Mouse (Mus musculus): ENCODE results near the gene Tcp11.

Tcp11 gene

DNA sequence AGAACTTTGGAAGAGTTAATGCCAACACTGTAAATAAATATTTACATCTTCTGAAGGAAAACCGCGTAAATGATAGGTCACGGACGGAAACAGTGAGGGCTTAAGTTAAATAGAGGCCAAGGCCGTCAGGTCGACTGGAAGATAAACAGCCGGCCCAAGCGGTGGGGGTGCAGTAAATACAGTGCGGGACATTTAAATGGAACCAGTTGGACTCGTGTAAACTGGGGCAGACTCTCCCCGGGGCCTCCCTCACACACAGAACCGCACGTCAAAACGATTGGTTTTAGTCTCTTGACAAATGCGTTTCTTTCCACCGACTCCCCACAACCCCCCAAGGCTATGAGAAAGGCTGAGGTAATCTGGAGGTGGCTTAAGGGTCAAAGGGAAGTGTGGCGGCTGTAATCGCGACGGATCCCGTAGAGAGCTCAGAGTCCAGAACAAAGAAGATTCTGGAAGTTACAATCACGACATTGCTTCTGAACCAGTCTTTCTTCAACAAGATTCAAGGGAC is 4.0 kb upstream of the Tcp11 start:
- no peak for DNase-seq

DNA sequence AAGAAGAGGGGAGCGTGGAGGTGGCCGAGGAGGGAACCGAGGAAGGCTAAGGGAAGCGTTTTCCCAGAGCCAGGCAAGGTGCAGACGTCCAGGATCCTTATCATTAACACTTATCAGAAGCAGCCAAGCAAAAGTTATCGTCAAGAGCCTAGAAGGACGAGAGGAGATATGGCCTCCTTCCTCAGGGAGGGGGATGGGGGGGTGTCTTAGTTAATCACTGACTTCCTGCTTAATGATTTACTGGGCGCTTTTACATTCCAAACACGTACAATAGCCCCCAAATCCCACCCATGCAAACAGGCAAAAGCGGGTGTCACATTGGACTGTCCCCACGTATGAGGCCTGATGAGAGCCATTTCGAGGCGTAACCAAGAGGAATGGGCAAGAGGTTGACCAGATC is 2.4 kb upstream of the Tcp11 start:
- DNase-seq: no peak

DNA sequence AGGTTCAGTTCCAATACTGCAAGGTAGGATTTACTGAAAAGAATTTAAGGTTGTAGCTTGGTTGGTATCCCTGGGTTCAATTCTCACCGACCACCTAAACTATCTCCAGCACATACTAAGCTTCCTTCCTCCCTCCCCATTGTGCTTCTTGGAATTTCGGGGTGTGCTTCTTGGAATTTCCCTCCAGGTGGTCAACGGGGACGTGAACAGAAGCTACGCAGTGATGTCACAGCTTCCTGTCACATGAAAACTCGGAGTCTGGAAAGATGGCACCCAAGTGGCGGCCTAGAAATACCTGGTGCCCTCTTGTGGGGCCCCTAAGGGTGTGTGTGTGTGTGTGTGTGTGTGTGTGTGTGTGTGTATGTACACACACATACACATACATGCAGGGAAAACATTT is 1.4 kb upstream of the Tcp11 start:
- DNase-seq: no peak

DNA sequence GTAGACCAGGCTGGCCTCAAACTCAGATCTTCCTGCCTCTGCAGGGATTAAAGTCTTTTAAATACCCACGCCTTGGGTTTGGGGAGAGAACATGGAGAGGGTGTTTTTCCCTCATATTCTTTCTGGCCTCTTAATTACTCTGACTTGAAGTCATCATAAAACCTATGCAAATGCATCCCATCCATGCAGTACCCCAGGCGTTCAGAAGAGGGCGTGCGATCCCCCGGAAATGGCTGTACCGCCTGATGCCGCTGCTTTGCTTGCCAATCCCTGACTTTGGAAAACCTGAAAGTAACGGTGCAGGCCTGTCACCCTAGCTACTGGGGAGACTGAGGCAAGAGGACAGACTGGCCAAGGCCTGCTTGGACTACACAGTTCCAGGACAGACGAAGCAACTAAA is 946 bp upstream of the Tcp11 start:
- peak; percentile 66 for DNase-seq

DNA sequence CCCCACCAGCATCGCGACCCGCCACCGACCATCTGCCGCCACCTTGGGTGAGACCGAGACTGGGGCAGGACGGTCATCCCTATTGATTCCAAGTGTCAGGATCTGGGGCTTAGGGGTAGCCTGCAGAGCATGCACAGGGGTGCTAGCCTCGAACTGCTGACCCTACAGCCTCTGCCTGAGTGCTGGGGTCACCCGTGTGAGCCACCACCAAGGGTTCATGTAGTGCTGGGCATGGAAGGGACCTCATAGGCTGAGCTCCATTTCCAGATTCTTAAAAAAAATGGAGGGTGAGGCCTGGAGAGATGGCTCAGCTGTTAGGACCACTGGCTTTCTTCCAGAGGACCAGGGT is 352 bp upstream of the Tcp11 start:
- no peak for DNase-seq

DNA sequence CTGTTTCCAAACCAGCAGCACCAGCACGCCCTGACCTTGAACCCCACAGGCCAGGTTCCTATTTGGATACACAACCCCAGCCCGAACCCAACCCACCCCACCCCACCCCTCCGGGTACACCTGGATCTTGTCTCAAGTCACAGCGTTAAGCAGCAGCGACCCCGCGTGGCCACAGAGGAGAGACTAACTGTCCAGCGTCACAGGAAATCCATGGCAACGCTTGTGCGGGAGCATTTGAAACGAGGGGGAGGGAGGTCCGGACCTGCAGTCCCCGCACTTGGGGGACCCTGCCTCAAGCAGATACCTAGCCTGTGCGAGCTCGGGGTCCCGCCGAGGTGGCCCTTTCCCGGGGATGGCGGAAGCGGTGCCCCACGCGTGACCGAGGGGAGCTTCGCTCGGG is 821 bp downstream of the Tcp11 start:
- peak; percentile 98 for DNase-seq

DNA sequence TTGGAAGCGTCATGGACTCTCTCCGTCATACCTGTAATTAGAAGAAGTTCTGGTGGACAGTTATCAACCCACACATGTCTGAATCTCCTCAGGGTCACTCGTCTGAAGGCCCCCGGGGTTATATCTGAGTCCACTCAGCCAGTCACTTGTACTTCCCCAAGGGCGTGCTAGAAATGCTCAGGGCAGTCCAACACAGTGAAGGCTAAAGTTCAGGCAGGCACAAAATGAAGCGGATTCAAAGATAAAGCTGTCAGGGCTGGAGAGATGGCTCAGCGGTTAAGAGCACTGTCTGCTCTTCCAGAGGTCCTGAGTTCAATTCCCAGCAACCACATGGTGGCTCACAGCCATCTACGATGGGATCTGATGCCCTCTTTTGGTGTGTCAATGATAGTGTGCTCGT is 2.4 kb downstream of the Tcp11 start:
- DNase-seq: no peak

DNA sequence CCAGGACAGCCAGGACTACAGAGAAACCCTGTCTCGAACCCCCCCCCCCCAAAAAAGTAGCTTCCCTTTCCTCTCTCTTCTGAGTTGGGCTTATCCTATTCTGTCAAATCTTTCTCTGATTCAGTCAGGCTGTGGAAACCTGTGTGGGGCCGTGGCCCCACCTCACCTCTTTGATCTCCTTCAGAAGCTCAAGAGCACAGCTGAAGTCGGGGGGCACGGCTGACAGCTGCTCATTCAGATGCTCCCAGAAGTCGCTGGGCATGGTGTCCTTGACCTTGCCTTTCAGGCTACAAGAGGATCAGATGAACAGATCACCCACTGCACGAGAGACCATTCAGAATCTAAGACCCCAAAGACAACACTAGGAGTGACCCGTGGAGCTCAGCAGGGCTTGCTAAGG is 6.0 kb downstream of the Tcp11 start:
- DNase-seq: peak; percentile 70

DNA sequence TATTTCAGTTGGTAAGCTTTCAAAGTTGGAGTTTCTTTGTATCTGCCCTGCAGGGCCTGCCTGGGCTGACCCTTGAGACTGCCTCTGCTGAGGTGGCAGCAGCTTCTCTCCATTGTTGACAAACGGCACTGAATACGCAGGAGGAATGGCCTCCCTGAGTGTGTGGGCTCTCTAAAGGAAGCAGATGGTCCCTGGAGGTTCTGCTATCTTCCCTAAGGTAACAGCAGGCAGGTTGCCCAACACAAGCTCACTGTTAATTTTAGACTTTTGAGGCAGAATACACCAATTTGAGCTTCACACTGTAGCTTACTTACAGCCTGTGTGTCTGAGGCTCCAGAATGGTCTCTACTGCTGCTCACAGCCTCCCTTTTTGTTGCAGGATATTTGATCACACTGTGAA is 7.7 kb downstream of the Tcp11 start:
- DNase-seq: no peak

DNA sequence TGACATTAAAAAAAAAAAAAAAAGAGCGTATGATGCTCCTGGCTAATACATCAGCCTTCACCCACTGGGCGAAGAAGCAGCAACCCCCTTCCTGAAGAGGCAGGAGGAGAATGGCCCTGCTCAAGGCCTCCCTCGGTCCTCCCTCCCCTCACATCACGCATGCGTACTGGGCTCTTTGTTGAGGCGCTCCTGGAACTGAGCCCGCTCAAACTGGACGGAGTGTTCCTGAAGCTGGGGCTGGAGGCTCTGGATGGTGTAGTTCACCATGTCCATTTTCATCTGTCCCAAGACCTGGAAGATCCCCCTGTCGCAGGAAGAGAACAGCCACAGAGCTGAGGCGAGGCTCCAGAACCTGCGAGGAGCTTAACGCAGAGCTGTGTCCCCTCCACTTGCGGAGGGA is 10.2 kb downstream of the Tcp11 start:
- DNase-seq: no peak

DNA sequence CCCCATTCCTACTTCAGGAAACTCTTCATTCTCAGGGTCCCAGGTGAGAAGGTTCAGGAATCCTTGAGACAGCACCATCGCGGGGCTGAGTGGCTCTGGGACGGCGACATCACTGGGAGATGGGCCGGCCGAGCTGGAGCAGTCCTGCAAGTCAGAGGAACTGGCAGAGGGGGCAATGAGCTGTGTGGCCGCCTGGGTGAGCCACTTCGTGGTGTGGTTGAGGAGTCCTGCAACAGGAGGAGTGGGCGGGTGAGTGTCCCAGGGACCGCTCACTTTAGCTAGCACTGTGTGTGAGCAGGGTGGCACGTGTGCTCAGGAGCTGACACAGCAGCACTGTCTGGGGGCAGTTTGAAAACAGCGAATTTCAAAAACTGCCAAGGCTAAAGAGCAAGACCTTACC is 11.0 kb downstream of the Tcp11 start:
- no peak for DNase-seq

DNA sequence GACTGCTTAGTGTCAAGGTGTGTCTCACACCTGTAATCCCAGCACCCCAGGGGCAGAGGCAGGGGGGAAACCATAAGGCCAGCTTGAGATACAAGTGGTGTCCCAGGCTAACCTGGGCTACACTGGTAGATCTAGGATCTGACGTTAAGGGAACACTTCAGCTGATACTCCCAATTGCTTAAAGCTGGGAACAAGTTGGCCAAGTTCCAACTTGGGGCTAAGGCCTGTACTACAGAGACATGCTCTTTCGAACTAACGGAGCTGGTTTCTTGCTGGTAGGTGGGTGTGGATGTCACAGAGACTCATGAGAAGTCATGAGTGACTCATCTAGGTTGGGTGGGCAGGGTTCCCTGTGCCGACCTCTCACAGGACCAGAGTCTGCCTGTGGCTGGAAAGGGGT is 13.1 kb downstream of the Tcp11 start:
- DNase-seq: no peak

DNA sequence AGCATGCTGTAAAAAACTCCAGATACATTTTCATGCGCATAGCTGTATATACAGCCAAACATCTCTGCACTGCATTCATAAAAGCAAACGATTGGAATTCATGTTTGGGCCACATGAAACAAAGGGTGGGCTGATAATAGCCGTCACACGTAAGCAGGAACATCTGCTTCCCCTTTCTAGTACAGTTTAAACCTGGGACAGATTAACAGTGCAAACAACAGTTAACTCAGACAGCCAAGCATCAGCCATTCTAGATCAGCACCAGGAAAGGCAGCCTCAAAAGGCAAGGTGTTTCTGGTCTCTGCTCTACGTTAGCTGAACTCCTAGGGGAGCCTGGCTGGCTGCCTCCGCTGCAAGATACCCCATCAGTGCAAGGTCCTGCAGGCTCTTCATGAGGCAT is 17.3 kb downstream of the Tcp11 start:
- DNase-seq: no peak

DNA sequence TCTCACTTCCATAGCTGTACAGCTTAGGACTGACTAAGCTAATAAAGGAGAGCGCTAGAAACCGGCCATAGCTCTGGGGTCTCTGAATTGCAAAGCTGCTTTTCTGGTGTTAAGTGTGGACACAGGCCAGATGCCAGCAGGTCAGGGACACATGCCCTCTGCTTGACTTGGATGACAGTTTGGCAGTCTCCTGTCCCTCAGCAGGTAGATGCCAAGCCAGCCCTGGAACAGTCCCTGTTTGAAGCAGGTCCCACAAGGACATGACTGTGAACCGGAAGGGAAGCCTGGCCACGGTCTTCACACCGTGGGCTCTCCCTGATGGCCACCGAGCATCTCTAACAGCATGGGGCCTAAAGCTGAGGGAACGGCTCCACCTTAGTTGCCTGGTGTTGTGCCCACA is 17.7 kb downstream of the Tcp11 start:
- DNase-seq: no peak

DNA sequence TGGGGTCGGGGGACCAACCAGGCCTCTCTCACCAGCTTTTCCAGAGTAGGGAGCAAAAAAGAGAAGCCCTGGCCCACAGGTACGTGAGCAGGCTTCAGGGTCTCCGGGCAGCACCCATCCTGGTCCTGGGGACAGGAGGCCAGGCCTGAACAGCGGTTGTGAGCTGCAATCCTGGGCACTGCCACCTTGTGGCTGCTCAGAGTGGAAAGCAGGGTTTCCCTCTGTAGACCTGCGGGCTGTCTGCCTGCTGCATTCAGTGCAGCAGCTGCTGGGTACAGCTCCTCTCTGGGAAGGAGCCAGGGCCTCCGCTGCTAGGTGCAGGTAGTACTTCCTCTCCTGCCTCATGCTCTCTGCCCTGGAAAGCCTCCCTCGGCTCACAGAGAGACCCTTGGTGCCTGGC is 19.0 kb downstream of the Tcp11 start:
- peak; percentile 56 for DNase-seq

DNA sequence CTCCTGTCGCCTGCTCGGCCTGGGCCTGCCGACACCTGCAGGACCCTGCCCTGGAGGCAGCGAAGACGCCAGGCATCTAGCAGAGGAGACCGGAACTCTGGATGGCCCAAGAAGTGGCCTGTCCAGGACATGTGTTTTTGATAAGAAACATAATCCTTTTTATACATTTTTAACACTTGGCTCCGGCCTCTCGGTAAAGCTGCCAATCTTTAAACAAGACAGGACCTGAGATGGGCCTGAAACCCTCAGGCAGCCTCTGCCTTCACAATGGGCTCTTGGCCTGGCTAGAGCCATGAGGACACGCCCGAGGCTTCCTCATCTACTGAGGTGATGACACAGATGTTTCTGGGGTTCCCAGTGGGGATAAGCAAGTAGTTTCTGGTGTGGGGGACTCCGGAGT is 19.8 kb downstream of the Tcp11 start:
- no peak for DNase-seq

DNA sequence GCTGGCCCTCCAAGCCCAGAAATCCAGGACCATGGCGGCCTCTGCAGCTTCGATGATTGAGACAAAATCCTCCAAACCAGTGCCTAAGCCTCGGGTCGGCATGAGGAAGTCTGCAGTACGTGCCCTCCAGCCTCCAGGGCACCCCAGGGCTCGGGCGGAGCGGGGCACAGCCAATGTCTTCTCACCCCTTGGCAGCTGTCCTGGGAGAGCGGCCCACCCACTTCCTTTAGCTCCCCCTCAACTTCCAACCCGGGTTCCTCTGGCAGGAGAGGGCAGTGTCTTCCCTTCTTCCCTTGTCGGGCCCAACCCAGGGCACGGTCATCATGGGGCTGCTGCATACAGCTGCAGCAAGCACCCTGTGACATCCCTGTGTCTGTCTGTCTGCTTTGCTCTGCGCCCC is 22.1 kb downstream of the Tcp11 start:
- DNase-seq: no peak

DNA sequence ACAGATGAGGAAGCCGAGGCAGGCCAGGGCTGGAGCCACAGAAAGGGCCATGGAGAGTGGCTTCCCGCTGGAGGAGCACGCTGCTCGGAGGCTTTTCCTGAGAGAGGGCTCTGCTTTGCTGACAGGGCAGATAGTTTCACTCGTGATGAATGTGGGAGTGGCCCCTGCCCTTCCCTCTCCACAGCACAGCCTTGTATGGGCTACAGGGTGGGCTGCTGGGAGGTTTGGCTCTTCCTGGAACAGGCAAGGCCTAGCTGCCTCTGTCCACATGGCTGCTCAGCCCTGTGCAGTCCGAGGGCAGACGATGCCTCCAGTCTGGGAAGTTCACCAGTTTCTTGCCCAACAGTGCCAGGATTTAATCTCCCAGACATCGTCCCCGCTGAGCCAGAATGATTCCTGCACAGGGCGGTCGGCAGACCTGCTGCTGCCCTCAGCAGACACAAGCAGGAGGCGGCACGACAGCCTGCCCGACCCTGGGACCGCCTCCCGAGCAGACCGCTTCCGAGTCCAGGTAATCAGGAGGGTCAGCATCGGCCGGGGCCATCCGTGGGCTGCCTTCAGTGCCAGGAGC is 28.1 kb downstream of the Tcp11 start:
- DNase-seq: no peak

DNA sequence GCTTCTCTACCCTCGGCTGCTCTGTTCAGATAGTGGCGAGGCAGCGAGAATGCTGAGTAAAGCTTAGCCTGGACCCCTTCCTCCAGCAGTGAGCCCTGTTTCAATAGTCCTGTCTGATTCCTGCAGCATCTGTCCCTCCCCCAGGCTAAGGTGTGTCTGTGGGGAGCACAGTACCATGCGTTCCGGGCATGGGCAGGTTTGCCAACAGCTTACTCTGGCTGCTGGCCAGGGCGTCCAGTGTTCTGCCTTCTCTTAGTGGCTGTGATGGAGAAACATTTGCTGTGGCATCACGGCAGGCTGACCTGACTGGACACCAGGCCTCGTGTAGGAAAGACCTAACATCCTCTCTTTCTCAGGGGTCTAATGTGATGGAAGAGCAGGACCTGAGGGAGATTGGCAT is 30.2 kb downstream of the Tcp11 start:
- DNase-seq: no peak

DNA sequence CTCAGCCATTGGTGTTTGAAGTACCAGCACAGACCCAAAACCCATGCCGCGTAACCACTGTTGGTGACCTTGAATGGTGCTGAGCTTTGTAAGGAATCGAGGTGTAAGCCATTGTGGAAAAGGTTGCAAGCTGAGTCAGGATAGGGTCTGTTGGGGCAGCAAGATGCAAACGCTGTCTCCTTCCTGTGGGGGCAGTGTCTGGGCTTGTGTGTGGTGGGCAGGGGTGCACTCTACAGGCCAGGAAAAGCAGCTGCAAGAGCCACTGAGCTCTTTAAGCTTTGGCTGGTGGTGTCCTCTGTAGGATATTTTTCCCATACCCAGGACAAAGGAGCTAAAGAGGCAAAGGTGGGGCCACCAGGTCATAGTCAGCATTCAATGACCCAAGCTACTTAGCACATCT is 32.0 kb downstream of the Tcp11 start:
- peak; percentile 69 for DNase-seq

DNA sequence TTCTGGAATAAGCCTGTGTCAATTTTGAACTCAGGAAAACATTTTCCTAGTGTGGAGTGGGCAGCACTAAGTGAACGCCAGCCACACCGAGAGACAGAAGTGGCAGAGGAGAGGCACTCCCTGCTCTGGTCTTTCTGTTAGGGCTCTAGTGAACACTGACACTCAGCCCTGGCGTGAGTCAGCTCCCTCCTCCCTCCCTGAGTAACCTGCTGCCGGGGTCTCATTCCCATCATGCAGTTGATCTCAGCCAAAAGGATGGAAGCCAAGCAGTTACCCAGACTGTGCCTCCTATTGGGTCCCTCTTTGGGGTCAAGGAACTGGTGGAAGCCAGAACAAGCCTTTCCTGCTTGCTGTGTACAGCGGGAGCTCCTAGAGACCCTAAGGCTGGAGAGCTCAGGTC is 32.9 kb downstream of the Tcp11 start:
- DNase-seq: no peak

DNA sequence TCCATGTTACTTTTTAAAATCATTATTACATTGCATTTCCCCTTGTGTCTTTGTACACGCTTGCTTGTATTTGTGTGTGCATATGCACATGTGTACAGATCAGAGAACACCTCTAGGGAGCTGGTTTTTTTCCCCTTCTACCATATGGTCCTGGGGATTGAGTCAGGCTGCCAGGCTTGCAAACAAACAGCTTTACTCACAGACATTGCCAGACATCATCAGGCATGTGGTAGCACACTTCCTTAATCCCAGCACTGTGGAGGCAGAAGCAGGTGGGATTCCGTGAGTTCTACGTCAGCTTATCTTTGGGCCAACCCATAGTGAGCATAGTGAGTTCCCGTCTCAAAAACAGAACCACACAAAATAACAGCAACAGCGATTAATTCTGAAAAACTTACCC is 33.4 kb downstream of the Tcp11 start:
- DNase-seq: no peak

DNA sequence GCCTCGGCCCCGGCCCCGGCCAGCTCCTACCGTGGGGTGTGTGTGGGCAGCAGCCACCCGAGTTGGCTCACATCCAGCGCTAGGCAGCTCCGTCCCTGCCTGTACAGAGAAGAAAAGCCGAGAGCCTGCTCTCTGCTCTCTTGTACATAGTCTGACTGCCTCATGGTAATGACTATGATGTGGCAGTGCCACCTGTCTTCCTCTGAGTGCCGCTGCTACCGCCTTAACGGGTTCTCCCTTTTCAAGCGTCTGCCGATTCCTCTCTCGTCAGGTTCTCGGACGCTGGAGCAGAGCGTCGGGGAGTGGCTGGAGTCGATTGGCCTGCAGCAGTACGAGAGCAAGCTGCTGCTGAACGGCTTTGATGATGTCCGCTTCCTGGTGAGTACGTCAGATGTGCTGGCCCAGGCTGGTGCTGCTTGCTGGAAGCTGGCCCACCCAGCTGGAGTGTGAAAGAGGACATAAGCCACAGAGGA is 38.1 kb downstream of the Tcp11 start:
- no peak for DNase-seq

DNA sequence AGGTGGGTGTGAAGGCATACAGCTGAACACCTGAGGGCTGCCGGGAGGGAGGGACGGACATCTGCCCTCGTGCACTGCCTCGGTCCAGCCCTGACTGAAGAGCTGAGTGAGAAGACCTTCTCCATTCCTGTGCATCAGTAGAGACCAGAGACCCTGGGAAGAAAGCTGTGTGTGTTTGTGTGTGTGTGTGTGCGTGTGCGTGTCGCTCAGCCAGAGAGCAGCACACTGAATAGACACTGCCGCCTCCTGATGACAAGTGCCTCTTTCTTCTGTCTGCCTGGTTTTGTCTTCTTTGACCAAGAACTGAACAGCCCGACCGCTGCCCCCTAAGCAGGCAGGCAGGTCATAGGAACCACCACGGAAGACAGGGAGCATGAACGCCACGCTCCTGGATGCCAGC is 39.1 kb downstream of the Tcp11 start:
- DNase-seq: no peak

DNA sequence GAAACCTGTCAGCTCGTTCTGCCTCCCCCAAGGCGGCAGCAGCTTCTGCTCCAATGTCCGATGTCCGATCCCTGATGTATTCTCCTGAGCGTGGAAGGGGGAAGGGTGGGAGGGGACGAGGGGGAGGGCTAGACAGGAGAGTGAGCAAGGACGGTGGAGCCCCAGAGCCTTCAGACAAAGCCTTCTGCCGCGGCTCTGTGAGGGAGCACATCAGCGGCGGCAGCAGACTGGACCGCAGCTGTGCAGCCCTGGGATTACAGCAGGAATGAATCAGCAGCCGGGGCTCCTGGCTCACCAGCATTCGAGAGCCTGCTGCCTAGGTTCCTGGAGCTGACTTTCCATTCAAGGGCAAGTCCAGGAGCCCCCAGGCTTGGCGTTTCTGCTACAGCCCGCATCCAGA is 39.8 kb downstream of the Tcp11 start:
- no peak for DNase-seq
